Mouse (Mus musculus): Measurements from ENCODE around the gene Nob1. TPM values are rescaled to one million over a fixed set of nuclear protein-coding genes. Genes with fewer than 3 reads are reported as not detected.

Nob1 gene
- total and polyA plus RNA-seq, 2 experiments from 2014 or later: 26.1 to 35.6 TPM

DNA sequence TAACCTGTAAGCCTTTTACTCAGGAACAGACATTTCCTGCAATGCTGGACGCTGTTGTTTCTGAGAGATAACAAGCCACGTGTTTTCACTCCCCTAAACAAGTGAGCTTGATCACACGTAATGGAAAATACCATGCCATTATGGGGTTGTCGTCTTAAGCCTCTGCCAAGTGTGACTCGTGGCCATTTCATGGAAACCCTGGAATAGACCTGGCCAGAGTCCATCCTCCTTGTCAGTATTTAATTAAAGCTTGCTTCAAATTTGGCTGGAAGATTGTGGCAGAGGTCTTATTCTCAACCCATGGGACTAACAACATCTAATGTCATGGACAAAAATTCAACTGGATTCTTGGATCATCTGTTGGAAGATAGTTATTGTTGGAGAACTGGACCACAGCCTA lies 38.7 kb downstream of the Nob1 start:
- 3% methylated on average over 5 of the region's 5 CpGs for WGBS
- peaks cover 44% of the 10 kb centered on the region for H3K4me1 ChIP-seq (ENCODE audit: control insufficient read depth, insufficient read depth)
- TF ChIP-seq CTCF (IDR thresholded peaks at IDR 0.05; ENCODE audit: low read depth) (no peak), EP300 (IDR thresholded peaks at IDR 0.05; ENCODE audit: low read depth) (peak; percentile 99)
- ATAC-seq (ENCODE audit: insufficient read depth, low read depth) (peak; percentile 94), DNase-seq (ENCODE audit: low spot score) (peak; percentile 96)
- no peak overlapping the region for H3K9ac ChIP-seq (replicated peaks; ENCODE audit: low read depth, low read length)
- H3K4me2 ChIP-seq (ENCODE audit: low read depth, low read length): peak overlapping the region; percentile 24
- no peaks in the 10 kb centered on the region for H3K9me3 ChIP-seq (replicated peaks; ENCODE audit: control insufficient read depth, low read length)
- H3K4me3 ChIP-seq (ENCODE audit: low read depth, low read length): no peak overlapping the region
- H3K27me3 ChIP-seq (ENCODE audit: control insufficient read depth, insufficient read depth, low read length): no peaks in the 10 kb centered on the region
- H3K27ac ChIP-seq (ENCODE audit: low read depth): peak overlapping the region; percentile 95
- H3K36me3 ChIP-seq (replicated peaks; ENCODE audit: control insufficient read depth, insufficient read depth, low read length): no peaks in the 10 kb centered on the region

GRCm38 (mm10) chr8:107385063-107385462 lies 39.8 kb downstream of the Nob1 start:
- H3K9me3 ChIP-seq (replicated peaks; ENCODE audit: control insufficient read depth, low read length): no peaks in the 10 kb centered on the region
- no peaks in the 10 kb centered on the region; the same call in 1 of the 2 replicates for H3K36me3 ChIP-seq (replicated peaks; ENCODE audit: control insufficient read depth, insufficient read depth, low read length)
- peak overlapping the region; percentile 95 for H3K27ac ChIP-seq (ENCODE audit: low read depth)
- peaks cover 43% of the 10 kb centered on the region for H3K4me1 ChIP-seq (ENCODE audit: control insufficient read depth, insufficient read depth)
- no peaks in the 10 kb centered on the region for H3K27me3 ChIP-seq (ENCODE audit: control insufficient read depth, insufficient read depth, low read length)
- no peak for TF ChIP-seq EP300 (IDR thresholded peaks at IDR 0.05; ENCODE audit: low read depth)
- no peak for TF ChIP-seq CTCF (IDR thresholded peaks at IDR 0.05; ENCODE audit: low read depth)
- H3K4me3 ChIP-seq (ENCODE audit: low read depth, low read length): no peak overlapping the region
- no peak for ATAC-seq (ENCODE audit: insufficient read depth, low read depth)
- H3K9ac ChIP-seq (replicated peaks; ENCODE audit: low read depth, low read length): no peak overlapping the region
- no peak overlapping the region for H3K4me2 ChIP-seq (ENCODE audit: low read depth, low read length)
- WGBS: 72% methylated on average over 2 of the region's 2 CpGs
- DNase-seq (ENCODE audit: low spot score): no peak

DNA sequence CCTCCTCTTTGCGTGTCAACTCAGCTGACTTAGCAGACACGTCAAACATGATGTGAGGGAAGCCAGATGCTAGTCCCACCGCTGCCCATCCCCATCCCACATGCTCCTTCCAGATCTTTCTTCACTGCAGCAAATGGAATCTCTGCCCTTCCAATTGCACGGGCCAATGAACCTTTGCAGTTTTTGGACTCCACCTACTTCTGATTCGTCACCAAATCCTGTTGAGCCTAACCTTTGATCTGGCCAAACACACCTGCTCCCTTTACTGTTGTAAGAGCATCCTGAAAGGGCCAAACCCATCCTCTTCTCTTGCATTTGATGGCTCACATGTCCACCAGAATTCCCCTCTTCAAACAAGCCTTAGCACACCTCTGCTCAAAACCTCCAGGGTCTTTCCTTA lies 40.2 kb downstream of the Nob1 start:
- Histone ChIP-seq H3K27ac (ENCODE audit: low read depth) (peak overlapping the region; percentile 95), H3K27me3 (ENCODE audit: control insufficient read depth, insufficient read depth, low read length) (no peaks in the 10 kb centered on the region), H3K9me3 (replicated peaks; ENCODE audit: control insufficient read depth, low read length) (no peaks in the 10 kb centered on the region), H3K4me3 (ENCODE audit: low read depth, low read length) (no peak overlapping the region), H3K4me2 (ENCODE audit: low read depth, low read length) (no peak overlapping the region), H3K4me1 (ENCODE audit: control insufficient read depth, insufficient read depth) (peaks cover 39% of the 10 kb centered on the region), H3K36me3 (replicated peaks; ENCODE audit: control insufficient read depth, insufficient read depth, low read length) (no peaks in the 10 kb centered on the region; the same call in 1 of the 2 replicates), H3K9ac (replicated peaks; ENCODE audit: low read depth, low read length) (no peak overlapping the region)
- ATAC-seq (ENCODE audit: insufficient read depth, low read depth): no peak
- 51% methylated on average over 5 of the region's 5 CpGs for WGBS
- no peak for TF ChIP-seq CTCF (IDR thresholded peaks at IDR 0.05; ENCODE audit: low read depth)
- no peak for TF ChIP-seq EP300 (IDR thresholded peaks at IDR 0.05; ENCODE audit: low read depth)
- DNase-seq (ENCODE audit: low spot score): no peak

GRCm38 (mm10) chr8:107382898-107383297 lies 42.0 kb downstream of the Nob1 start:
- whole genome bisulfite sequencing: 75% methylated on average over 4 of the region's 4 CpGs
- ATAC-seq (ENCODE audit: insufficient read depth, low read depth): no peak
- no peaks in the 10 kb centered on the region for H3K9me3 ChIP-seq (replicated peaks; ENCODE audit: control insufficient read depth, low read length)

GRCm38 (mm10) chr8:107381666-107382065 lies 43.2 kb downstream of the Nob1 start:
- Histone ChIP-seq H3K9ac (replicated peaks; ENCODE audit: low read depth, low read length) (no peak overlapping the region), H3K9me3 (replicated peaks; ENCODE audit: control insufficient read depth, low read length) (no peaks in the 10 kb centered on the region), H3K4me2 (ENCODE audit: low read depth, low read length) (no peak overlapping the region), H3K4me1 (ENCODE audit: control insufficient read depth, insufficient read depth) (peaks cover 30% of the 10 kb centered on the region), H3K27me3 (ENCODE audit: control insufficient read depth, insufficient read depth, low read length) (no peaks in the 10 kb centered on the region), H3K4me3 (ENCODE audit: low read depth, low read length) (no peak overlapping the region), H3K27ac (ENCODE audit: low read depth) (no peak overlapping the region), H3K36me3 (replicated peaks; ENCODE audit: control insufficient read depth, insufficient read depth, low read length) (peaks cover 14% of the 10 kb centered on the region)
- DNase-seq (ENCODE audit: low spot score) (no peak), ATAC-seq (ENCODE audit: insufficient read depth, low read depth) (no peak)
- WGBS: 91% methylated on average over 4 of the region's 4 CpGs
- no peak for TF ChIP-seq CTCF (IDR thresholded peaks at IDR 0.05; ENCODE audit: low read depth)
- TF ChIP-seq EP300 (IDR thresholded peaks at IDR 0.05; ENCODE audit: low read depth): no peak

More at GRCm38 (mm10) chr8:107382898-107383297, 42.0 kb downstream of the Nob1 start:
- Histone ChIP-seq H3K27me3 (ENCODE audit: control insufficient read depth, insufficient read depth, low read length) (no peaks in the 10 kb centered on the region), H3K4me3 (ENCODE audit: low read depth, low read length) (no peak overlapping the region), H3K27ac (ENCODE audit: low read depth) (no peak overlapping the region), H3K36me3 (replicated peaks; ENCODE audit: control insufficient read depth, insufficient read depth, low read length) (peaks cover 13% of the 10 kb centered on the region), H3K4me1 (ENCODE audit: control insufficient read depth, insufficient read depth) (peaks cover 31% of the 10 kb centered on the region), H3K4me2 (ENCODE audit: low read depth, low read length) (no peak overlapping the region), H3K9ac (replicated peaks; ENCODE audit: low read depth, low read length) (no peak overlapping the region)
- DNase-seq (ENCODE audit: low spot score): no peak
- no peak for TF ChIP-seq EP300 (IDR thresholded peaks at IDR 0.05; ENCODE audit: low read depth)
- no peak for TF ChIP-seq CTCF (IDR thresholded peaks at IDR 0.05; ENCODE audit: low read depth)

- no peak overlapping the region for H3K4me3 ChIP-seq (ENCODE audit: low read depth, low read length)
- no peak for DNase-seq (ENCODE audit: low spot score)
- no peak for TF ChIP-seq EP300 (IDR thresholded peaks at IDR 0.05; ENCODE audit: low read depth)
- TF ChIP-seq CTCF (IDR thresholded peaks at IDR 0.05; ENCODE audit: low read depth): no peak
- ATAC-seq (ENCODE audit: insufficient read depth, low read depth): no peak
- H3K27me3 ChIP-seq (ENCODE audit: control insufficient read depth, insufficient read depth, low read length): no peaks in the 10 kb centered on the region
- 91% methylated on average over 8 of the region's 8 CpGs for WGBS
- no peak overlapping the region for H3K27ac ChIP-seq (ENCODE audit: low read depth)
- H3K9ac ChIP-seq (replicated peaks; ENCODE audit: low read depth, low read length): no peak overlapping the region
- H3K4me1 ChIP-seq (ENCODE audit: control insufficient read depth, insufficient read depth): peaks cover 23% of the 10 kb centered on the region
- no peaks in the 10 kb centered on the region for H3K9me3 ChIP-seq (replicated peaks; ENCODE audit: control insufficient read depth, low read length)
- H3K4me2 ChIP-seq (ENCODE audit: low read depth, low read length): no peak overlapping the region
- peaks cover 19% of the 10 kb centered on the region for H3K36me3 ChIP-seq (replicated peaks; ENCODE audit: control insufficient read depth, insufficient read depth, low read length)
Measured at GRCm38 (mm10) chr8:107380734-107381133, 44.1 kb downstream of the Nob1 start.
